Mouse (Mus musculus) gonadal fat pad, adult 2 months (tissue): ENCODE data around the gene Dapp1. TPM values are rescaled to one million over a fixed set of nuclear protein-coding genes. Genes with fewer than 3 reads are reported as not detected.
"Not testable (repeated sequence)": the region's sequence is repeated elsewhere in the genome, so short reads cannot be mapped to it uniquely, and the experiment has no call there.

ENCODE experiments used
- DNase-seq: peaks from one replicate; pipeline ENCODE4 v3.0.0-alpha.2; 2012; ENCODE audit warnings: low read depth
- polyA plus RNA-seq: library from polyadenylated mRNA; depleted of rRNA; stranded (reverse); fragments of >200 nt; gene quantifications from 2 replicates; pipeline ENCODE4 v1.2.3, GENCODE M21; 2012; rRNA removed

Dapp1 gene
- polyA plus RNA-seq, 1 experiment = 3.1 TPM

DNA sequence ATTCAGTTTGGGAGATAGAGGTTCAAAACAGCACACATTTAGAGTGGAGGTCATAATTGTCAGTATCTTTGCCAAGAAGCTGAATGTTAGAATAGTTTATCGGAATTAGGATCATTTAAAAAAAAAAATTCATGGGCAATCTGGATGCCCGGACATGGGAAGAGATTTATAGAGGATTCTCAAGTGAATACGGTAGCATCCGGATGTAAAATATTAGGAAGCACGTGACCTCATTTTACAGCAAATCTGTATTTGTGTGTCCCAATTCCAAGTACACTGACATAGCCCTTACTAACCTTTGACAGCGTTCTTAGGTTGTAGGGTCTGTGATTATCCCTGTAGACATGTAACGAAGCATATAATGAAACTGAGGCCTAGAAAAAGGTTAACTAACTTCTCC is 61.9 kb downstream of the Dapp1 start:
- DNase-seq = no peak

DNA sequence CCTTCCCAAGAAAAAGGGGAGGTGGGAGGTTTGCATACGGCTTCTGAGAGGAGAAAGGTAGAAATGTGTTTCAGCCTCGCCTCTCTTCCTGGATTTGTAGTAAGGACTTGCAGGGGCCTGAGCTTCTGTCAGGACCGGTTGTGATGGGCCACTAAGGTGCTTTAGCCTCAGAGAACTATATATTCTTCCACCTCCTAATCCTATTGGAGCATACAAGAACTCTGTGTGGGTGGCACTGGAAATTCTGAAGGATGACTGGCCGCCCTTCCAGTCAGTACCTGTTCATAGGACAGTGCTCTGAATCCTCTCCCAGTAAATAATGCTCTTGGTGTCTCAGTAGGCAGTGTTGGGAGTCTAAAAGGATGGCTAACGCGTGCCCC is 62.4 kb downstream of the Dapp1 start:
- DNase-seq = no peak

DNA sequence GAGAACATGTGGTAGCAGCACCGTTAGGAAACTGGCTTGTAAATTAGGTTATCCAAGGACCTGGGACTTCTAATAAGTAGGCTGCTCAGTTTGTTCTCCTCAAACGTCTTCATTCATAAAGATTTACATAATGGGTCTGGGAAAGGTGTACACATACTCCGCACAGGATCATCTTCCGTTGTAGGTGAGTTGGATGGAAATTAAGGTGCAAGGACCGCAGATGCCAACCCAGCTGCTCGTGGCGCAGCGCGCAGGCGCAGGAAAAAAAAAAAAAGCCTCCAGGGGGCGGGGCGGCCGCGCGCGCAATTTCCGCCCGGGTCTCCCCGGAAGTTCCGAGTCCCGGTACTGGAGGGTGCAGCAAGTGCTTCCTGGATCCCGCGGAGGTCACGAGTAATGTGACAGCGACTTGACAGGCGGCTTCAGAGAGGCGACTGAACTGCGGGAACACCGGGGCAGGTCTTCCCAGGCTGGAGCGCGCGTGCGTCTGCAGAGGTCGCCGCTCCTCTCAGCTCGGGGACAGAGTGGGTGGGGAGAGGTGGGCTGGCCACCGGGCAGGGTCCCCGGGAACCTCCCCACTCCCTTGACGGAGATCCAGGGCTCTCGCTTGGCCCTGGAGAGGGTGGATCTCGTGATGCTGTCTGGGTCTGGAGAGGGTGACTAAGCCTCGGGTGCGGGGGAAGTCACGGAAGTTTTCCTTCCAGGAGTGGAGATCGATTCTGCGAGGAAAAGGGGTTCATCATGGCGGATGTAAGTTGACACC is 63.0 kb downstream of the Dapp1 start, which contains the start of gene Lamtor3:
TSS of gene Lamtor3 (plus strand) at position 335 of the 760 bp plus-strand sequence.
- DNase-seq = no peak

GRCm38 (mm10) chr3:137917694-137918171 is 63.6 kb downstream of the Dapp1 start:
- no peak for DNase-seq

DNA sequence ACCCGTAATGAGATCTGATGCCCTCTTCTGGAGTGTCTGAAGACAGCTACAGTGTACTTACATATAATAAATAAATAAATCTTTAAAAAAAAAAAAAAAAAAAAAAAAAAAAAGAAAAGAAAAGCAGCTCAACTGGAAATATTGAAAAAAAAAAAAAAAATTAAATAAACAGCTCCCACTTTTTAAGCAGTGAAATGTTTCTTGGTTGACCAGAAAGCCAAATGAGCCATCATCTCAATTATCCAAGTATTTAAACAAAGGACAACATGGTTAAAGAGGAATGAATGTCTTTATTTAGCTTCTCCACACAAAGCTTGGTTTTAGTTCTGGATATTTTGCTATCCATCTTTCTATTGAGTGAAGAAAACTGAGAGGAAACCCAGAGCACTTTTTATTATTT is 66.8 kb downstream of the Dapp1 start:
- not testable (repeated sequence) for DNase-seq

DNA sequence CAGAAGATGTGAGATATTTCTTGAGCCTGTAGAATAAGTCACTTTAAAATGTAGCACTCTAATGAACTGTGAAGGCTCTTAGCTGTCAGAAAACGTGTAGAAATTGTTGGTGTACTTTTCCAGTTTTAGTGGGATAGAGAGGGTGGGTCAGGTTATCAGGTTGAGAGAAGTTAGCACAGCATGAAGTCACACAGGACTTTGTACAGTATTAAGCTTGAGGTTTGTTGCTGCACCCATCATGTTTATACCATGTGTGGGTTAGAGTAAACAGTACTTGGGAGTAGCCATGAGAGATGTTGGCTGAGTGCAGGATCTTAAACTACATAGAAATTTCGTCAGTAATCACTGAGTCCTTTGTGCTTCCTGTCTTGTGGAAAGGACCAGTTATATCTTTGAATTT is 68.3 kb downstream of the Dapp1 start:
- no peak for DNase-seq

- no peak for DNase-seq
Observed at GRCm38 (mm10) chr3:137900149-137900548, 81.2 kb downstream of the Dapp1 start.

GRCm38 (mm10) chr3:137897685-137898084 is 83.7 kb downstream of the Dapp1 start:
- DNase-seq = no peak

DNA sequence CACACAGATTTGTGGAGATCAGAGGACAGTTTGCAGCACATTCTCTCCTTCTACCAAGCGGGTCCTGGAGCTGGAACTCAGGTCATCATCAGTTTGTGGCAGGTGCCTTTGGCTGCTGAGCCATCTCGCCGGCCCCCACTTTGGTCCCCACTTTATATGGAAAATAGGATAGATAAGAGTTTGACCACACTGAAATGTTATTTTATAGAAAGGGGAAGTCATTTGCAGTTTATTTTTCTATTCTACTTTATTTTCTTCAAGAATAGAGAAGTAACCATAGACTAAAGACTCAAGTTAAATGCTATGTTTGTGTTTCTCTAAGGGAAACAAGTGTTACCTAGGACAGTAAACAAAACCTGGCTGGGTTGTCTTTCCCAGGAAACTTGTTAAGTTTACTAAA is 84.5 kb downstream of the Dapp1 start:
- DNase-seq = no peak

DNA sequence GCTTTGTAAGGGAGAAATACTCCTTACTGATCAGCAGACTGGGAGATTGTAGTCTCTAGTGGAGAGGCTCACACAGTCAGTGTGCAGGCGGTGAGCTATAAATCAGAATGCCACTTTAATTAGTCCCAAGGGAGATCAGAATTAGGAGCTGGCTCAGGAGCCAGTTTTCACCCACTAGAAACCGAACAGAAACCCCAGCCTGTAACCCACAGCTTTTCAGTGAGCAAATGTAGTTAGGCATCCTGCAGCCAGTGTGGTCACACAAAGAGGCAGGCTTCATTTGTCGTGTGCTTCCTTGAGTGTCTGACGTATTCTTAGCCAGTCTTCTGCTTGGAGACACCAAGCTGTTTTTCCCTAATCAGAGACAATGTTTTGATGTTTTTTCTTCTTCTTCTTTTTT is 85.0 kb downstream of the Dapp1 start:
- DNase-seq = no peak

- DNase-seq = no peak
Observed at GRCm38 (mm10) chr3:137895196-137895595, 86.1 kb downstream of the Dapp1 start.

DNA sequence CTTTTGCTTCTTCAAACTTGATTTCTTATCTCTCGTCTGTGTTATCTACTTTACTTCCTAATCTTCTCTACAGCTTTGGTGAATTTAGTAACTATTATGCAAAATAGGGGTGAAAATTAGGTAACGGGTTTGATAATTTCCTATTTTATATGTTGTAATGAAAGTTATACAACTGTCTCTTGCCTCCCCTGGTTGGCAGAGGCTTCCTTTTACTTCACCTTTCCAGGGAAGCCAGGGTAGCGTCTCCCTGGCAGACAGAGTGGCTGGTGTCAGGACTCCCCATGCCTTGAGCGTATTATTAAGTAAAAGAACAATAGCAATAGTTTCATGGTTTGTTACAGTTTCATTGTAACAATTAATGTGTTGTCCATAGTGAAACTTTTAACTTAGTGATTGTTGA is 87.6 kb downstream of the Dapp1 start:
- no peak for DNase-seq

- DNase-seq = no peak
Observed at GRCm38 (mm10) chr3:137892118-137892517, 89.2 kb downstream of the Dapp1 start.

GRCm38 (mm10) chr3:137891089-137891488 is 90.3 kb downstream of the Dapp1 start:
- DNase-seq = no peak

DNA sequence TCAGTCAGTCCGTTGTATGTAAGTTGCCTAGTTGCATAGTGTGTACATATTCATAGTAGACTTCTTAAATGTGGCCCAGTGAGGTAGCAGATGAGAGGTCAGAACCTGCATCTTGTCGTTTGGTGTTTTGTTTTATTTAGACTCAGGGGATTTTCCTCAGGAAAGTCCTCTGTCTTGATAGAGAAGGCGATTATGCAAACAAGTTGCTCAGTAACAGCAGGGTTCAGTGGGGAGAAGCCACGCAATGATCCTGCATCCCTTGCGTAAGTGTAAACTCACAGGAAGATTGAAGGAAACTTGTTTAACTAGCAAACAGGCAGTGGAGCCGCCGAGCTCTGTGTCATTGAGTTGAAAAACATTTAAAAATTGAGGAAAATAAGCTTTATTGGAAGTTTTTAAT is 93.4 kb downstream of the Dapp1 start:
- no peak for DNase-seq

- DNase-seq = no peak
Observed at GRCm38 (mm10) chr3:137881093-137881492, 100.3 kb downstream of the Dapp1 start.

Other genes starting within 250 kb of the Dapp1 start
- 439 and 698 TPM in 2 replicates for gene H2afz, start 117.1 kb downstream of the Dapp1 start, polyA plus RNA-seq
- 7.3 and 8.9 TPM in 2 replicates for gene Dnajb14, start 113.9 kb downstream of the Dapp1 start, polyA plus RNA-seq
- gene Lamtor3, start 63.0 kb downstream of the Dapp1 start, polyA plus RNA-seq = 35.3 and 38.3 TPM in 2 replicates
- 0.05 TPM in 2 replicates for gene 1110002E22Rik, start 83.5 kb upstream of the Dapp1 start, polyA plus RNA-seq
- 0.05 TPM in 1 of 2 replicates, not detected in the other for gene Gm5105, start 85.8 kb upstream of the Dapp1 start, polyA plus RNA-seq
- 1.9 and 2.7 TPM in 2 replicates for gene Trmt10a, start 161.9 kb upstream of the Dapp1 start, polyA plus RNA-seq
- 4.0 and 5.0 TPM in 2 replicates for gene Mttp, start 163.4 kb upstream of the Dapp1 start, polyA plus RNA-seq
- gene 4930579F01Rik, start 212.3 kb upstream of the Dapp1 start, polyA plus RNA-seq = 0.08 and 0.09 TPM in 2 replicates
- 0.16 and 0.29 TPM in 2 replicates for gene Adh7, start 236.2 kb upstream of the Dapp1 start, polyA plus RNA-seq